ENCODE assay signal across 10 mouse cellular contexts in the genomic region with DNA sequence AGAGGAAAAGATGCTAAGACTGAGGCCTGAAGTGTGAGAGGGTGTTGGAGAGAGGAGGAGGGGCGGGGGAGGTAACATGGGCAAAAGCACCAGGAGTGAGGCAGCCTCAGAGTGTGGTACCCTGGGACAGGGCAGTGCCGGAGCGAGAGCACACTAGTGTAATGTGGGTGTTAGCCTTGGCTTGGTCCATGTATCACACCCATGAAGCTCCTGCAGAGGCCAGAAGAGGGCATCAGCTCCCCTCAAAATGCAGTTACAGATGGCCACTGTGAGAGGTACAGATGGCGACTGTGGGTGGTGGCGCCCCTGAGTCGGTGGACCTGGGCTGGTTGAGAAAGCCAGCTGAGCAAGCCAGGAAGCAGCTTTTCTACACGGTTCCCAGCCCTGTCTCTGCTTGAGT. TPM values are rescaled to one million over a fixed set of nuclear protein-coding genes. Genes with fewer than 3 reads are reported as not detected.
DNase-seq lines count a peak whose midpoint lies in the region; ATAC-seq and TF ChIP-seq lines count a peak whose summit lies in the region.
"Had no signal": no experiment of that assay in that cellular context is flagged by ENCODE, and none has a peak within 500 bp of the region (broad histone marks: within the 10 kb centered on the region; RNA-seq: fewer than 3 reads in every experiment).

No protein-coding gene starts in this region.

- no peak for DNase-seq in heart, postnatal 0 days (ENCODE audit: low spot score)
- DNase-seq in heart, postnatal 4 days = no peak
- DNase-seq in MN1 (ENCODE audit: low spot score) = peak; percentile 28
- DNase-seq in embryo, embryonic 10.5 days (ENCODE audit: low spot score) = peak; percentile 68
- DNase-seq in induced T-regulatory cell, adult 2 months (ENCODE audit: low read depth) = peak; percentile 58
- DNase-seq in liver, embryonic 14.5 days (ENCODE audit: low read depth in 3 of 3, low spot score in 3 of 3) = peak in 1 of 3 experiments; percentile 6
- peak; percentile 68 for DNase-seq in right cerebral cortex, postnatal 25 days
- no peak for DNase-seq in urinary bladder, adult 2 months (ENCODE audit: low spot score)

- TF ChIP-seq EP300 in heart, postnatal 0 days (IDR thresholded peaks at IDR 0.05; ENCODE audit: low read depth) = no peak
- TF ChIP-seq EP300 in liver, embryonic 14.5 days (IDR thresholded peaks at IDR 0.05; ENCODE audit: low read depth) = no peak

- H3K27me3 ChIP-seq in heart, postnatal 0 days (ENCODE audit: control insufficient read depth, insufficient read depth, low read length) = no peaks in the 10 kb centered on the region
- H3K27me3 ChIP-seq in liver, embryonic 14.5 days (ENCODE audit: control insufficient read depth, insufficient read depth, low read length) = no peaks in the 10 kb centered on the region
- H3K27me3 ChIP-seq: neural tube, embryonic 12.5 days had no signal

- no peak for ATAC-seq in heart, postnatal 0 days (ENCODE audit: insufficient read depth, low read depth)
- ATAC-seq in liver, embryonic 14.5 days (ENCODE audit: insufficient read depth) = no peak

- no peaks in the 10 kb centered on the region for H3K4me1 ChIP-seq in heart, postnatal 0 days (ENCODE audit: control insufficient read depth, insufficient read depth)
- H3K4me1 ChIP-seq in liver, embryonic 14.5 days (replicated peaks; ENCODE audit: control insufficient read depth in 2 of 2, insufficient read depth in 2 of 2, low read length in 1 of 2) = no peaks in the 10 kb centered on the region
- H3K4me1 ChIP-seq: neural tube, embryonic 12.5 days had no signal

- no peak overlapping the region for H3K27ac ChIP-seq in heart, postnatal 0 days (ENCODE audit: low read depth)
- H3K27ac ChIP-seq in liver, embryonic 14.5 days = no peak overlapping the region
- H3K27ac ChIP-seq: neural tube, embryonic 12.5 days had no signal

- no peaks in the 10 kb centered on the region for H3K9me3 ChIP-seq in heart, postnatal 0 days (replicated peaks; ENCODE audit: control insufficient read depth, low read length)
- H3K9me3 ChIP-seq in liver, embryonic 14.5 days (ENCODE audit: control insufficient read depth, low read length) = no peaks in the 10 kb centered on the region
- H3K9me3 ChIP-seq: neural tube, embryonic 12.5 days had no signal

- WGBS in heart, postnatal 0 days = 28% methylated on average over 7 of the region's 7 CpGs
- WGBS in liver, embryonic 14.5 days (ENCODE audit: insufficient replicate concordance) = 29% methylated on average over 7 of the region's 7 CpGs

- no peaks in the 10 kb centered on the region for H3K36me3 ChIP-seq in heart, postnatal 0 days (replicated peaks; ENCODE audit: control insufficient read depth, insufficient read depth, low read length)
- no peaks in the 10 kb centered on the region for H3K36me3 ChIP-seq in liver, embryonic 14.5 days (replicated peaks; ENCODE audit: control insufficient read depth, insufficient read depth, low read depth)
- H3K36me3 ChIP-seq: neural tube, embryonic 12.5 days had no signal

- no peak overlapping the region for H3K4me2 ChIP-seq in heart, postnatal 0 days (ENCODE audit: low read depth, low read length)
- H3K4me2 ChIP-seq in liver, embryonic 14.5 days (ENCODE audit: low read depth) = no peak overlapping the region
- H3K4me2 ChIP-seq: neural tube, embryonic 12.5 days had no signal

- H3K9ac ChIP-seq in heart, postnatal 0 days (replicated peaks; ENCODE audit: low read depth, low read length) = no peak overlapping the region
- no peak overlapping the region for H3K9ac ChIP-seq in liver, embryonic 14.5 days (replicated peaks)
- H3K9ac ChIP-seq: neural tube, embryonic 12.5 days had no signal

- TF ChIP-seq CTCF in heart, postnatal 0 days (IDR thresholded peaks at IDR 0.05; ENCODE audit: low read depth) = peak; percentile 37
- TF ChIP-seq CTCF in liver, embryonic 14.5 days (IDR thresholded peaks at IDR 0.05; ENCODE audit: low read depth) = peak; percentile 66

- H3K4me3 ChIP-seq in heart, postnatal 0 days (ENCODE audit: low read depth, low read length) = no peak overlapping the region
- H3K4me3 ChIP-seq in liver, embryonic 14.5 days (ENCODE audit: insufficient read depth in 1 of 2, low read depth in 2 of 2, low read length in 2 of 2) = no peak overlapping the region
- H3K4me3 ChIP-seq: neural tube, embryonic 12.5 days had no signal

RNA-seq across cellular contexts. Expression of gene Mei1, which starts 11.4 kb away (rescaled TPM):
- not detected in 2 replicates for total RNA-seq in heart, postnatal 0 days (2014; rRNA removed; ENCODE audit: low replicate concordance)
- polyA plus RNA-seq in heart, postnatal 0 days (2015; fragmentation: Nextera tagmentation; extraction: Ambion mirVana) = not detected in 2 replicates
- total RNA-seq in heart, postnatal 4 days (2021) = not detected
- not detected in 2 replicates for polyA plus RNA-seq in liver, embryonic 14.5 days (2012; rRNA removed)
- not detected in 2 replicates for polyA plus RNA-seq in liver, embryonic 14.5 days (2014; fragmentation: Nextera tagmentation; extraction: Ambion mirVana)
- polyA plus RNA-seq in urinary bladder, adult 2 months (2012; rRNA removed) = 0.78 and 0.99 TPM in 2 replicates
- polyA plus RNA-seq: heart, embryonic 16.5 days had no signal

RNA-seq across cellular contexts. Expression of gene 4930407I10Rik, which starts 22.2 kb away (rescaled TPM):
- not detected in 2 replicates for total RNA-seq in heart, postnatal 0 days (2014; rRNA removed; ENCODE audit: low replicate concordance)
- not detected in 2 replicates for polyA plus RNA-seq in heart, postnatal 0 days (2015; fragmentation: Nextera tagmentation; extraction: Ambion mirVana)
- total RNA-seq in heart, postnatal 4 days (2021) = not detected
- polyA plus RNA-seq in liver, embryonic 14.5 days (2012; rRNA removed) = not detected in 2 replicates
- polyA plus RNA-seq in liver, embryonic 14.5 days (2014; fragmentation: Nextera tagmentation; extraction: Ambion mirVana) = not detected in 2 replicates
- polyA plus RNA-seq in urinary bladder, adult 2 months (2012; rRNA removed) = not detected in 2 replicates
- polyA plus RNA-seq: heart, embryonic 16.5 days had no signal

RNA-seq across cellular contexts. Expression of gene Snu13, which starts 33.8 kb away (rescaled TPM):
- total RNA-seq in heart, postnatal 0 days (2014; rRNA removed; ENCODE audit: low replicate concordance) = 204 and 222 TPM in 2 replicates
- polyA plus RNA-seq in heart, postnatal 0 days (2015; fragmentation: Nextera tagmentation; extraction: Ambion mirVana) = 109 and 123 TPM in 2 replicates
- total RNA-seq in heart, postnatal 4 days (2021) = 10 to 100 TPM; 63.4 to 69.5 TPM
- polyA plus RNA-seq in liver, embryonic 14.5 days (2012; rRNA removed) = 78.8 and 83.1 TPM in 2 replicates
- 187 TPM in 2 replicates for polyA plus RNA-seq in liver, embryonic 14.5 days (2014; fragmentation: Nextera tagmentation; extraction: Ambion mirVana)
- polyA plus RNA-seq in urinary bladder, adult 2 months (2012; rRNA removed) = 77.9 and 79.0 TPM in 2 replicates

RNA-seq across cellular contexts. Expression of gene Ccdc134, which starts 46.6 kb away (rescaled TPM):
- total RNA-seq in heart, postnatal 0 days (2014; rRNA removed; ENCODE audit: low replicate concordance) = 4.9 and 6.9 TPM in 2 replicates
- 5.9 and 6.5 TPM in 2 replicates for polyA plus RNA-seq in heart, postnatal 0 days (2015; fragmentation: Nextera tagmentation; extraction: Ambion mirVana)
- total RNA-seq in heart, postnatal 4 days (2021) = 1 to 10 TPM; 6.1 to 8.3 TPM
- polyA plus RNA-seq in liver, embryonic 14.5 days (2012; rRNA removed) = 5.9 and 7.2 TPM in 2 replicates
- 5.5 and 6.6 TPM in 2 replicates for polyA plus RNA-seq in liver, embryonic 14.5 days (2014; fragmentation: Nextera tagmentation; extraction: Ambion mirVana)
- 12.8 and 16.1 TPM in 2 replicates for polyA plus RNA-seq in urinary bladder, adult 2 months (2012; rRNA removed)

RNA-seq across cellular contexts. Expression of gene Desi1, which starts 47.5 kb away (rescaled TPM):
- 9.0 and 13.6 TPM in 2 replicates for total RNA-seq in heart, postnatal 0 days (2014; rRNA removed; ENCODE audit: low replicate concordance)
- 15.4 and 16.1 TPM in 2 replicates for polyA plus RNA-seq in heart, postnatal 0 days (2015; fragmentation: Nextera tagmentation; extraction: Ambion mirVana)
- 10 to 100 TPM; 27.1 to 27.4 TPM for total RNA-seq in heart, postnatal 4 days (2021)
- polyA plus RNA-seq in liver, embryonic 14.5 days (2012; rRNA removed) = 8.3 and 9.3 TPM in 2 replicates
- 8.6 and 11.3 TPM in 2 replicates for polyA plus RNA-seq in liver, embryonic 14.5 days (2014; fragmentation: Nextera tagmentation; extraction: Ambion mirVana)
- polyA plus RNA-seq in urinary bladder, adult 2 months (2012; rRNA removed) = 19.5 and 21.7 TPM in 2 replicates

Comparison
In these comparisons a context has a peak if more than half of its experiments do, and no peak if none do; other contexts are left out.
1. DNase-seq: peak in MN1 (single experiment), embryo, embryonic 10.5 days (single experiment), induced T-regulatory cell, adult 2 months (single experiment) and right cerebral cortex, postnatal 25 days (single experiment); none in heart, postnatal 0 days (single experiment), heart, postnatal 4 days (single experiment) and urinary bladder, adult 2 months (single experiment).